Mouse (Mus musculus): Measurements from ENCODE around the gene Nup85. TPM values are rescaled to one million over a fixed set of nuclear protein-coding genes. Genes with fewer than 3 reads are reported as not detected.

Nup85 gene
- total and polyA plus RNA-seq, 3 experiments = 282 to 326 (median 290) TPM

GRCm38 (mm10) chr11:115632862-115633261 is 68.6 kb downstream of the Nup85 start:
- H3K4me3 ChIP-seq (replicated peaks in 1 of 3; ENCODE audit: low read depth in 2 of 3, low read length in 2 of 3, poor library complexity in 1 of 3) = no peak overlapping the region
- dilution Hi-C loops (cut with MboI; ENCODE audit: extremely low pct_ligation_motif_present, extremely low pct_unique_long_range_greater_than_20kb, low sequenced_read_pairs) (no loop called here), in situ Hi-C loops (cut with MboI; ENCODE audit: low pct_ligation_motif_present, low pct_unique_long_range_greater_than_20kb, low sequenced_read_pairs) (loop anchor here (25.0 kb wide), 1 partner anchor 779 kb away; the partner anchor contains the start of gene Rnf157)
- H3K9me3 ChIP-seq (replicated peaks; ENCODE audit: low read length) = no peaks in the 10 kb centered on the region
- no peak for DNase-seq (ENCODE audit: extremely low read depth)
- H3K9ac ChIP-seq (ENCODE audit: insufficient read depth, low read depth) = peak overlapping the region; percentile 34; the same call in 1 of the 2 replicates
- H3K27me3 ChIP-seq (replicated peaks) = no peaks in the 10 kb centered on the region
- no peaks in the 10 kb centered on the region for H3K36me3 ChIP-seq (replicated peaks in 1 of 2; ENCODE audit: control insufficient read depth in 1 of 2, insufficient read depth in 1 of 2, low read length in 1 of 2)
- H3K4me1 ChIP-seq (ENCODE audit: control insufficient read depth in 1 of 2, insufficient read depth in 2 of 2) = peaks cover 35 to 68% of the 10 kb centered on the region in 2 experiments
- peaks cover under 1% of the 10 kb centered on the region for H3K79me2 ChIP-seq (replicated peaks; ENCODE audit: control insufficient read depth, extremely low read depth, insufficient read depth, poor library complexity, severe bottlenecking)
- H3K27ac ChIP-seq (ENCODE audit: insufficient read depth, low read depth) = peak overlapping the region; percentile 98
- TF ChIP-seq GABPA (IDR thresholded peaks at IDR 0.05; ENCODE audit: insufficient replicate concordance, low read depth, low read length) (no peak), USF1 (IDR thresholded peaks at IDR 0.05; ENCODE audit: low read depth, low read length) (no peak), ZNF384 (IDR thresholded peaks at IDR 0.05; ENCODE audit: low read depth, low read length) (peak; percentile 95), PAX5 (IDR thresholded peaks at IDR 0.05; ENCODE audit: low read length) (no peak), SMC3 (IDR thresholded peaks at IDR 0.05; ENCODE audit: low read depth, low read length) (no peak), JUN (IDR thresholded peaks at IDR 0.05; ENCODE audit: insufficient read depth, low read depth, low read length) (peak; percentile 32), USF2 (conservative IDR thresholded peaks at IDR 0.05; ENCODE audit: low read depth, low read length) (no peak), NELFE (IDR thresholded peaks at IDR 0.05; ENCODE audit: low read depth, low read length) (no peak), MAX (IDR thresholded peaks at IDR 0.05; ENCODE audit: low read length) (peak; percentile 87), CTCF (conservative IDR thresholded peaks at IDR 0.05 in 1 of 2, IDR thresholded peaks at IDR 0.05 in 1 of 2; ENCODE audit: low read depth in 2 of 2, low read length in 2 of 2) (no peak), JUND (conservative IDR thresholded peaks at IDR 0.05; ENCODE audit: low read depth, low read length) (peak; percentile 49; the same call in 1 of the 2 replicates), ELF1 (IDR thresholded peaks at IDR 0.05; ENCODE audit: low read depth, low read length) (0 out of 2 replicates have a peak, but pooled peaks have one; percentile 38), TBP (conservative IDR thresholded peaks at IDR 0.05; ENCODE audit: low read depth, low read length) (peak; percentile 61; the same call in 1 of the 2 replicates), MAZ (IDR thresholded peaks at IDR 0.05; ENCODE audit: low read depth, low read length) (peak; percentile 58; the same call in 1 of the 2 replicates), EP300 (IDR thresholded peaks at IDR 0.05; ENCODE audit: low read length) (peak; percentile 82), MEF2A (IDR thresholded peaks at IDR 0.05; ENCODE audit: borderline replicate concordance, low read depth, low read length) (peak; percentile 95), POLR2A (IDR thresholded peaks at IDR 0.05; ENCODE audit: low read depth, low read length) (peak; percentile 30), CHD2 (IDR thresholded peaks at IDR 0.05; ENCODE audit: low read length) (peak; percentile 62), CHD1 (IDR thresholded peaks at IDR 0.05; ENCODE audit: low read depth, low read length) (0 out of 2 replicates have a peak, but pooled peaks have one; percentile 86), IRF4 (IDR thresholded peaks at IDR 0.05; ENCODE audit: low read depth, low read length) (peak; percentile 87), RCOR1 (conservative IDR thresholded peaks at IDR 0.05; ENCODE audit: low read depth, low read length) (no peak), UBTF (IDR thresholded peaks at IDR 0.05; ENCODE audit: low read depth, low read length) (peak; percentile 92), KAT2A (IDR thresholded peaks at IDR 0.05; ENCODE audit: insufficient replicate concordance, low read length) (no peak), MXI1 (IDR thresholded peaks at IDR 0.05; ENCODE audit: low read depth, low read length) (peak; percentile 79), MYC (IDR thresholded peaks at IDR 0.05; ENCODE audit: low read depth, low read length) (peak; percentile 94), ETS1 (conservative IDR thresholded peaks at IDR 0.05; ENCODE audit: low read depth, low read length) (peak; percentile 72; the same call in 1 of the 2 replicates), E2F4 (IDR thresholded peaks at IDR 0.05; ENCODE audit: insufficient replicate concordance, low read depth, low read length) (no peak), BHLHE40 (IDR thresholded peaks at IDR 0.05; ENCODE audit: low read depth, low read length) (peak; percentile 80), TCF12 (IDR thresholded peaks at IDR 0.05; ENCODE audit: low read depth, low read length) (peak; percentile 79), ZKSCAN1 (IDR thresholded peaks at IDR 0.05; ENCODE audit: borderline replicate concordance, low read depth, low read length) (no peak), MAFK (IDR thresholded peaks at IDR 0.05; ENCODE audit: insufficient replicate concordance, low read length) (no peak), ZMIZ1 (IDR thresholded peaks at IDR 0.05; ENCODE audit: low read depth, low read length) (0 out of 2 replicates have a peak, but pooled peaks have one; percentile 12)
- peak overlapping the region; percentile 63; the same call in 1 of the 2 replicates for H3K4me2 ChIP-seq (ENCODE audit: insufficient read depth, low read depth, poor library complexity, severe bottlenecking)

Measured in CH12.LX (cell line).